Mouse (Mus musculus) cerebellum, adult 2 months (tissue): ENCODE measurements at regions not wholly inside any gene's neighbourhood (a gene's known extent, or its start where the extent isn't known, plus 50 kb on each side); places are given as distances from the start of the nearest gene placed in this dataset.

Source experiments
- CTCF ChIP-seq: fragments of 200-500 bp; IDR thresholded peaks from 2 replicates; pipeline ENCODE4 v1.5.1; 2011; ENCODE audit warnings: low read depth, mild to moderate bottlenecking, control low read depth, low read length, moderate library complexity, borderline replicate concordance; ENCODE audit not compliant: insufficient read depth
- POLR2A ChIP-seq: fragments of 200-500 bp; IDR thresholded peaks from 2 replicates; pipeline ENCODE4 v1.6.1; 2011; ENCODE audit warnings: low read length, control low read depth, borderline replicate concordance; ENCODE audit not compliant: insufficient read depth

- TF ChIP-seq CTCF, result no peak
- TF ChIP-seq POLR2A, result no peak
These were observed 93.1 kb downstream of the Cbln1 start for GRCm38 (mm10) chr8:87379296-87379695.
